ENCODE assay signal across 32 mouse cellular contexts in the genomic region with DNA sequence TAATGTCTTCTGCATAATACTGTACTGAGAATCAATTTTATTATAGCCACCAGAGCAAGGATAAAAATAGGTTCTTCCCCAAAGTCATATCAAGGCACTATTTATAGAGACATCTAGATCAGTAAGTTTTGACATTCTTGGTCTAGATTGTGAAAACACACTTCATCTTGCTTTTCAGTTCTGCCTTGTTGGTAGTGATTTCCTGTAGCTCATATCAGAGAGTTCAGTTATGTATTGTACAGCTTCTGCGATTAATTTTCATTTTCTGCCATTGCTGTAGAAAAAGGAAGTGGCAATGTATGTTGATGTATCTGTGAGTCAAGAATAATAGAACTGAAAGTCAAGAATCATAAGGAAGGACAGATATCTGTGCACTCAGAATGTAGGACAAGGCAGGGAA.
DNase-seq lines count a peak whose midpoint lies in the region; ATAC-seq lines count a peak whose summit lies in the region.
"Had no signal": no experiment of that assay in that cellular context is flagged by ENCODE, and none has a peak within 500 bp of the region (broad histone marks: within the 10 kb centered on the region; RNA-seq: fewer than 3 reads in every experiment).

No protein-coding gene starts in this region.

- no peak overlapping the region for H3K9ac ChIP-seq in heart, embryonic 15.5 days
- H3K9ac ChIP-seq: embryonic facial prominence, embryonic 13.5 days; forebrain, postnatal 0 days; heart, embryonic 13.5 days; hindbrain, embryonic 12.5 days; intestine, embryonic 15.5 days; limb, embryonic 15.5 days; liver, embryonic 14.5 days; lung, embryonic 14.5 days; neural tube, embryonic 15.5 days had no signal

- H3K27me3 ChIP-seq in heart, embryonic 15.5 days, result no peaks in the 10 kb centered on the region
- H3K27me3 ChIP-seq: embryonic facial prominence, embryonic 13.5 days; heart, embryonic 13.5 days; hindbrain, embryonic 12.5 days; intestine, embryonic 15.5 days; limb, embryonic 15.5 days; neural tube, embryonic 15.5 days had no signal

- WGBS in heart, embryonic 15.5 days, result 63% methylated on average over 1 of the region's 1 CpGs

- H3K4me1 ChIP-seq in heart, embryonic 15.5 days (replicated peaks), result peaks cover 10% of the 10 kb centered on the region; the same call in 1 of the 2 replicates
- no peaks in the 10 kb centered on the region for H3K4me1 ChIP-seq in brown adipose tissue, adult 24 weeks (ENCODE audit: control insufficient read depth, insufficient read depth, insufficient read length, low read length)
- H3K4me1 ChIP-seq: embryonic facial prominence, embryonic 13.5 days; intestine, embryonic 15.5 days; limb, embryonic 10.5 days; limb, embryonic 15.5 days had no signal

- no peak overlapping the region for H3K4me2 ChIP-seq in heart, embryonic 15.5 days
- H3K4me2 ChIP-seq: embryonic facial prominence, embryonic 13.5 days; heart, embryonic 13.5 days; hindbrain, embryonic 12.5 days; intestine, embryonic 15.5 days; limb, embryonic 15.5 days; lung, embryonic 14.5 days; neural tube, embryonic 15.5 days had no signal

- ATAC-seq in heart, embryonic 15.5 days (replicated peaks; ENCODE audit: insufficient number of reproducible peaks, insufficient read depth, low FRiP score, low read depth), result no peak
- ATAC-seq in megakaryocyte progenitor cell, adult 5-6 weeks (replicated peaks; ENCODE audit: poor library complexity), result peak; percentile 91
- ATAC-seq: forebrain, postnatal 0 days; hindbrain, postnatal 0 days; intestine, embryonic 15.5 days had no signal

- no peak for DNase-seq in heart, adult 18-20 months
- DNase-seq in 416B (ENCODE audit: low read depth), result peak; percentile 47
- DNase-seq in spleen, postnatal 10 days (ENCODE audit: low spot score in 2 of 2), result no peak
- no peak for DNase-seq in spleen, postnatal 4 days (ENCODE audit: low spot score in 2 of 2)
- DNase-seq: adrenal gland, adult 8-10 months; B cell, adult 2 months; cerebellum, adult 11-12 months; cerebellum, adult 9-11 months; forebrain, postnatal 0 days; gastrocnemius, postnatal 14 days; kidney, adult 9 months; kidney, postnatal 14 days; layer of hippocampus, adult 9-11 months; lung, embryonic 14.5 days; lung, postnatal 36 days; retina, postnatal 1 day; right cerebral cortex, postnatal 14 days; thymus, adult 2 months; thymus, postnatal 36 days had no signal

- H3K36me3 ChIP-seq in heart, embryonic 15.5 days, result no peaks in the 10 kb centered on the region
- H3K36me3 ChIP-seq: embryonic facial prominence, embryonic 13.5 days; heart, embryonic 13.5 days; hindbrain, embryonic 12.5 days; intestine, embryonic 15.5 days; limb, embryonic 10.5 days; limb, embryonic 15.5 days; neural tube, embryonic 15.5 days had no signal

- H3K4me3 ChIP-seq in heart, embryonic 15.5 days, result no peak overlapping the region
- no peak overlapping the region for H3K4me3 ChIP-seq in brown adipose tissue, adult 24 weeks (ENCODE audit: insufficient read depth, low read depth, low read length)
- H3K4me3 ChIP-seq: embryonic facial prominence, embryonic 13.5 days; heart, embryonic 13.5 days; hindbrain, embryonic 12.5 days; intestine, embryonic 15.5 days; limb, embryonic 10.5 days; limb, embryonic 15.5 days; neural tube, embryonic 15.5 days had no signal

- H3K9me3 ChIP-seq in heart, embryonic 15.5 days (replicated peaks), result no peaks in the 10 kb centered on the region
- H3K9me3 ChIP-seq: embryonic facial prominence, embryonic 13.5 days; heart, embryonic 13.5 days; hindbrain, embryonic 12.5 days; intestine, embryonic 15.5 days; limb, embryonic 10.5 days; limb, embryonic 15.5 days; neural tube, embryonic 15.5 days had no signal

- peak overlapping the region; percentile 11; the same call in 1 of the 2 replicates for H3K27ac ChIP-seq in heart, embryonic 15.5 days
- H3K27ac ChIP-seq in brown adipose tissue, adult 24 weeks (replicated peaks; ENCODE audit: low read depth, low read length), result 0 out of 2 replicates have a peak overlapping the region, but pooled peaks have one; percentile 74
- H3K27ac ChIP-seq: embryonic facial prominence, embryonic 13.5 days; hindbrain, embryonic 12.5 days; hindbrain, postnatal 0 days; intestine, embryonic 15.5 days; limb, embryonic 10.5 days; limb, embryonic 15.5 days; liver, embryonic 14.5 days; neural tube, embryonic 15.5 days; stomach, postnatal 0 days had no signal
